Mouse (Mus musculus) left cerebral cortex, adult 2 months (tissue): Measurements from ENCODE around the gene Fam209. TPM values are rescaled to one million over a fixed set of nuclear protein-coding genes. Genes with fewer than 3 reads are reported as not detected.

Source experiments
- DNase-seq, 2 experiments: peaks; one replicate each; pipeline ENCODE4 v3.0.0; 2021 to 2022; ENCODE audit warnings: low spot score in 2 of 2, mixed read lengths in 1 of 2; ENCODE audit errors: extremely low spot score in 1 of 2
- H3K27ac ChIP-seq: fragments of 200-600 bp; 2 replicates; pipeline ENCODE4 v1.8.1; 2022
- H3K4me3 ChIP-seq: fragments of 200-600 bp; 2 replicates; pipeline ENCODE4 v1.8.1; 2022
- CTCF ChIP-seq: fragments of 200-600 bp; IDR thresholded peaks from 2 replicates; pipeline ENCODE4 v1.8.1; 2022; ENCODE audit warnings: antibody characterized with exemption, mild to moderate bottlenecking, moderate library complexity
- intact Hi-C: fragments of 180-260 bp; cut with DNase I; formaldehyde crosslinking; loops from one replicate; pipeline ENCODE4 v1.15.1; 2025
- total RNA-seq, 2 experiments: library from RNA; stranded (reverse); gene quantifications; 2 replicates each; pipeline ENCODE4 v1.2.3; 2021

The Fam209 gene
- total RNA-seq, 2 experiments from 2014 or later, result 0.52 TPM; not detected in 1

DNA sequence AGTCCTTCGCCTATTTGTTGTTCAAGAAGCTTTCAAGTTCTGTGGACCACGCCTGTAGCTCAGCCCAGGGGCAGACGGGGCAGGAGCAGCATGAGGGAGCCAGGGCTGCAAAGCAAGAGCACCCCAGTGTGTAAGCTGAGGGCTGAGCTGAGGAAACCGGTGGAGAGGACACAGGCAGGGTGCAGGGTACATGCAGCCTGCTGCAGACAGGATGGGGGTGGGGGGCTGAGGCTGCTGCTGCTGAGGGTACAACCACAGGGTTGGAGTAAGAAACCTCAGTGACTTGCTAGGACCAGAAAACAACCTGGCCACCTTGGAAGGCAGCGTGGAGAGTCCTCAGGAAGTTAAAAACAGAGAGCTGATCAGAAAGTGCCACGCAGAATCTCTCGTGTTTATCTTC lies 8.0 kb downstream of the Fam209 start:
- DNase-seq, result no peak
- H3K4me3 ChIP-seq, result no peak overlapping the region
- no peak for TF ChIP-seq CTCF
- no peak overlapping the region for H3K27ac ChIP-seq
- intact Hi-C loops, result no loop called here

DNA sequence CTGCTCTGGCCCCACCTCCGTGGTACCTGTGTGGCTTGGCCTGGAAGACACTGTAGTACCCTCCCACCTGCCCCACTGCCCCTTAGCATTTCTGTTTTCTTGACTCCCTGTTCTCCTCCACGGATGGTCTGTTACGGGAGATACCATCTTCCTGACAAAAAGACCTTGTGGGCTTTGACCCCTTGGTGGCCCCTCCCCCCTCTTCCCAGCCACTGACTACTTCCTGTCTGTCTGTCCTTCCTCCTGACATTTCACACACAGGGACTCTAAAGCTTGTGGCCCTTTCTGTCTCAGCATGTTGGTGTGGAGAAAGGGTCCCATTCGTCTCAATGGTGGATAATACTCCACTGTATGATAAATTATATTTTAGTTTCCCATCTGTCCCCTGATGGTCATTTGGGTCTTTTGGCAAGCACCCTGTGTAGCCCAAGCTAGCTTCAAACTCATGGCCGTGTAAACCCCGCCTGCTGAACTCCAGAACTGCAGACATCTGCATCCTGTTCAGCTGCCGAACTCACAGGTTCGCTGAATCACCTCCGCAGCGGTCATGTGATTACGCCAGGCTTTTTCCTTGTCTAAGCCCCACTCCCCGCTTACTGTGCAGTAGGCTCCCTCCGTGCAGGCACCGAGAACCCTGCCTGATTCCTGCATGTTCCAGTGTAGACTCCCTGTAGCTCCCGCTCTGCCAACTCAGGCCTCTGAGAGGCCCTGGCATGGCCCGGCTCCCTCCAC lies 9.5 kb downstream of the Fam209 start:
- TF ChIP-seq CTCF, result no peak
- no peak overlapping the region for H3K27ac ChIP-seq
- DNase-seq, result no peak
- H3K4me3 ChIP-seq, result no peak overlapping the region
- intact Hi-C loops, result no loop called here

DNA sequence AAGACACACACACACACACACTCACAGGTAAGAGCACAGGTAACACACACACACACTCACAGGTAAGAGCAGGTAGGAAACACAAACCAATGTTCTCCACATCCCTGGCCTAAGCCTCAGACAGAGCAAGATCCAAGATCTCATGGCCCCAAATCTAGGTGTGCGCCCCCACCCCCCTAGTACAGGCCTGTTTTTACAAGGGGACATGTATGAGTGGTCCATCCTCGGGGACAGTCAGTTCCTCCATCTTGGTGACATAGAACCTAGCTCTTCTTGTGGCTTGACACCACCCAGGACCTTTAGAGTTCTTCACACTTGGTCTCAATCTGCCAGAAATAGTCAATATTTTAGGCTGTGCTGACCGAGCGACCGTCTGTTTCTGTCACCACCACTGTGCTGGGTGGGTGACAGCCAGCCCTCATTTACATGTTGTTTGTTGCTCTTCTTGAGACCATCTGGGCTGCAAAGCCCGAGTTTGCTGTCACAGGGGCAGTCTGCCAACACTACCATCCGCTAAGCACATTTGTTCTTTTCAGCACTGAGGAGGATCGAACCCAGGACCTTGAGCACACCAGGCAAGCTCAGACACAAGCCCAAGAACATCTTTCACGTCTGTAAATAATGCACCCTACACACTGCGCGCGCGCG lies 11.6 kb downstream of the Fam209 start:
- H3K27ac ChIP-seq, result no peak overlapping the region
- H3K4me3 ChIP-seq, result no peak overlapping the region
- intact Hi-C loops, result no loop called here
- no peak for TF ChIP-seq CTCF
- no peak for DNase-seq

DNA sequence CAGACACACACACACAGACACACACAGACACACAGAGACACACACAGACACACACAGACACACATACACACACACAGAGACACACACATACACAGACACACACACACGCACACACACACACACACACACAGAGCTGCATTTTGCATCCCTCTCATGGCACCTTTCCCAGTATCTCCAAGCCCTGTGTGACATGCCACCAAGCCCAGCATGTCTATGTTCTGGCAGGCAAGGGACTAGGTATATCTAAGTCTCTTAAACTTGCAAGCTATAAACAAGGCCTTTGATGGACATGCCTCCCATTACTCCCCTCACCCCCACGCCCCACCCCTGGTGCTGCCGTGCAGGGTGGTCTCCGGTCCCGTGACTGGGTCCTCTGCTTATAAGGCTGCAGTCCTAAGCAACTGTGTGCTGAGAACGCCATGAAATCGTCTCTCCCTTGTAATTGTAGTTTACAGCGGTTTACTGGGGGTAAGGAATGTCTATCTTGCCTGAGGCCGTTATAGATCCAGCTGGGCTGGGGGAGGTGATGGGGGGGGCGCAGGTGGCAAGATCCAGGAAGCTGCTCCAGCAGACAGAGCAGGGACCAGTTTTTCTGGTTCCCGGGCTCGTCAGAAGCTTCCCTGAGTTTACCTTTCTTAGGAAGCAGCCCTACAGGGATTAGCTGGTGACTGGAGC lies 12.5 kb downstream of the Fam209 start:
- Histone ChIP-seq H3K4me3 (no peak overlapping the region), H3K27ac (no peak overlapping the region)
- TF ChIP-seq CTCF, result no peak
- intact Hi-C loops, result no loop called here
- DNase-seq, result no peak

DNA sequence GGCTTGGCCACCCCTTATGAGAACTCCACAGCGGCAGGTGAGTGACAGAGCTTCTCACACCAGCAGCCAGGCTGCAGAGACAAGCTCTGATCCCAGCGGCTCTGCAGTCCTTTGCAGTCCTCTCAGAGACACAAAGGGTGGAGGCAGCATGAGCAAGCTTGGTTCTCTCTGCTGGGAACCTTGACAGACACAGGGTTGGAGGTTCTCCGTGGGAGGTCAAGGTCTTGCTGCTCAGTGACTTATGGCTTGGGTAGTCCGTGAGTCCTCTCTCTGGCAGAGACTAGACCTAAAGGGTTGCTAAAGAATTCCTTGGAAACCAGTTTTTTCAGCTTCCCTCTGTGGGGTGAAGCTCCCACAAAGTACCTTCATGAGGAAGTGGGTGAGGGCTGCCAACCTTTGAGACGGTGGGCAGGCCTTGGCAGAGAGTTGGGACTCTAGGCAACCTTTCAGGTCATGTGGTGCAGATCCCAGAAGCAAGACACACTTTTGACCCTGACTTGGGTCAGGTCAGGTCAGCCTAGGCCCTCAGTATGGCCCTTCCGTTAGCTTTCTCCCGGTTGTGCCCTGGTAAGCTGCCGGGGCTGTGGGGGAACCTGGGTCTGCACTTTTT lies 24.5 kb downstream of the Fam209 start:
- intact Hi-C loops, result no loop called here
- TF ChIP-seq CTCF, result no peak
- Histone ChIP-seq H3K4me3 (no peak overlapping the region), H3K27ac (no peak overlapping the region)
- no peak for DNase-seq

DNA sequence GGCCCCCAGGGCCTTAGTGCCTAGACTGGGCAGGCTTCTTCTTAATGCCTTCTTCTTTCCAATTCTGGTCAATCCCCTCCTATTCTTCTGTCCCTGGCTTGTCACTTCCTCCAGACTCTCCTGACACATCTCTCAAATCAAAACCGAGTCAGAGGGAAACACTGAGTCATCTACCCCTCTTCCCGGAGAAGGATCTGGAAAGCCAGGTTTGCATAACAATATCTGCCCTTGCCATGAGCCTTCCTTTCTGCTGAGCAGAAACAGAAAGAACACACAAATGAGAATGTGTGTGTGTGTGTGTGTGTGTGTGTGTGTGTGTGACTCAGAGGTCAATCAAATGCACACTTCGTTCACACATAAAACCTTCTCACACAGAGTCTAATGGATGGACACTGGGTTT lies 26.5 kb downstream of the Fam209 start:
- TF ChIP-seq CTCF, result no peak
- H3K27ac ChIP-seq, result no peak overlapping the region
- no peak for DNase-seq
- intact Hi-C loops, result no loop called here
- no peak overlapping the region for H3K4me3 ChIP-seq

DNA sequence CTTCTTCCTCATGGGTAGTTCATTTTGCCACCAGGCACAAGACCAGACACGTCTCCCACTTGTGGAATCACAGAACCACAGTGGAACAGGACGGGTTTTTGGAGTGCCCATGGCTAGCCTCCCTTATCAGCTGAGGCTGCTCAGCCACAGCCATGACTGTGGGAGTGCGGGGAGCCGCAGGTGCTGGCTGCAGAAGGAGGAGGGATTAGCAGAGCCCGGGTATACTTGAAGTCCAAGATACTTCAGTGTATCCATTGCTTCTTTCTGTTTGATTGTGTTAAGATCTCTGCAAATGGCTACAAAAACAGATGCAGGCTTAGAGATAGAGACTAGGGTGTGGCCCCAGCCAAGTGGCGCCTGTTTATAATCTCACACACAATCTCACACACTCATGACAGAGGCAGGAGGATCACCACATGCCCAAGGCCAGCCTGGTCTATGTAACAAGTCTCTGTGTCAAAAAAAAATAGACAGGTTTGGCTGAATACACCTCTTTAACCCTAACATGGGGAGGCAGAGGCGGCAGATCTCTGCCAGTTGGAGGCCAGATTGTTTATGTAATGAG lies 28.5 kb downstream of the Fam209 start:
- Histone ChIP-seq H3K27ac (no peak overlapping the region), H3K4me3 (no peak overlapping the region)
- intact Hi-C loops, result loop anchor here (2.0 kb wide), 1 partner anchor 278 kb away; no protein-coding TSS in a partner anchor
- no peak for DNase-seq
- TF ChIP-seq CTCF, result no peak

DNA sequence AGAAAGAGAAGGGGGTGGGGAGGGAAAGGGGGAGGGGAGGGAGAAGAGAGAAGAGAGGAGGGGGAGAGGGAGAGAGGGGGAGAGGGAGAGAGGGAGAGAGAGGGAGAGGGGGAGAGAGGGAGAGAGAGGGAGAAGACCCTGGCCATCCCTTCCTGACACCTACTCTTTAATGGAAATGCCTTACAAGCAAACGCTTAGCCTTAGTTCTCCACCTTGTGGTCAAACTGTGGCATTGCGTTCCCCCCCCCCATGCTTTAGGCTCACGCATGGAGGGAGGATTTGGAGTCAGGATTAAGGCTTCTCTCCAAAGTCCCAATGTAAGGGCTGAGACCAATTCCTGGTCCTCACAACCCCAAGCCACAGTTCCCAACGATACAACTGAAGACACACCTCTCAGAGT lies 29.0 kb downstream of the Fam209 start:
- TF ChIP-seq CTCF, result peak; percentile 66
- DNase-seq, result peak in 1 of 2 experiments; percentile 16
- Histone ChIP-seq H3K4me3 (no peak overlapping the region), H3K27ac (no peak overlapping the region)
- intact Hi-C loops, result loop anchor here (2.0 kb wide), 1 partner anchor 279 kb away; no protein-coding TSS in a partner anchor

DNA sequence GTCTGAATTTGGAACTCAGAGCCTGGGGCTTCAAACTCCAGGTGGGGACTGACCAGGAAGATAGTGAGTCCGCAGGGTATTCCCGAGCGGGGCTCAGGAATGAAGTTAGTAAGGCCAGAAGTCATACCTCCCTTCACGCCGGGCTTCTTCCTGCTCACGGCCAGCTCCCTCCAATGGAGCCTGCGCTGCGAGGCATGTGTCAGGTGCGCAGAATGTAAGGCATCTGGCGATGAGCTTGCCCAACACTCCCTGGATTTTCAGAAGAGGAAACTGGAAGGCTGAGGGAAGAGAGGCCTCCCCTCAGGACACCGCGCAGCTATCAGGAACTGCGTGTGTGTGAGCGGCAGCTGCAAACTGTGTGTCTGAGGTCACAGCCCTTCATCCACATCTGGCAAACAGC lies 29.8 kb downstream of the Fam209 start:
- no peak for TF ChIP-seq CTCF
- no peak for DNase-seq
- Histone ChIP-seq H3K27ac (no peak overlapping the region), H3K4me3 (no peak overlapping the region)
- intact Hi-C loops, result no loop called here

DNA sequence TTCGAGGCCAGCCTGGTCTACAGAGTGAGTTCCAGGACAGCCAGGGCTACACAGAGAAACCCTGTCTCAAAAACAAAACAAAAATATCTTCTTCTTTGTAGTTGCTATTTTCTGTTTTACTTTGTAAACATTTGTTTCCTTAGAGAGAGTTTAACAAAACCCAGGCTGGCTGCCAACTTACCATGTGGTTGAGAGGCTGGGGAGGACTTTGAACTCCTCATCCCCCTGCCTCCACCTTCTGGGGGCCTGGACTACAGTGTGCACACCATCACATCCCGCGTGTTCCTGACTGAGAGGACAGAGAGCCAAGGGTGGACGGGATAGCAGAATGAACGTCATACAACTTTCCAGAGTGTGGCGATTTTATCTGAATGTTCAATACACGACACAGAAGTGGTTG lies 33.8 kb downstream of the Fam209 start:
- H3K4me3 ChIP-seq, result no peak overlapping the region
- intact Hi-C loops, result no loop called here
- TF ChIP-seq CTCF, result no peak
- no peak overlapping the region for H3K27ac ChIP-seq
- no peak for DNase-seq

DNA sequence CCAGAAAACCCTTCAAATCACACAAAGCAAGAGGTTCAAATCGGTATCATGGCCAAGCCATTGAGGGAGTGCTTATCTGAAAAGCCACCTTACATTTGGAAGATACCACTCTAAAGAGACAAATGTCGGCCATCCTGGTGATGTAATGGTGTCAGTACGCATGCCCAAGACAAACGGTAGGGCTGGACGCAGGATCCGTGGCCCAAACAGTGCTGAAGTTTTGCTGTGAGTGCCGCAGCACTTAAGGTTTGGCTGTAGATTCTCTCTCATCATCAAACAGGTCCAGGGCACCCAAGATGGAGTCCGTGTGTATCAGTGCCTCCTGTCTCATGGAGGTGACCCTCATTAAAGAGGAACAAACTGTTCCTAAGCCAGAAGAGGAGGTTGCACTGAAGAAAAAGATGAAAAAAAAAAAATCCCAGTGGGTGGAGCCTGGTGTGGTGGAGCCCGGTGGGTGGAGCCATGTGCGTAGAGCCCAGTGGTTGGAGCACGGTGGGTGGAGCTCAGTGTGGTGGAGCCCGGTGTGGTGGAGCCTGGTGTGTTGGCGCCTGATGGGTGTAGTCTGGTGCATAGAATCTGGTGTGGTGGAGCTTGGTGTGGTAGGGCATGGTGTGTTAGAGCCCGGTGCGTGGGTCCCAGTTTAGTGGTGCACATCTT lies 37.9 kb downstream of the Fam209 start:
- DNase-seq, result no peak
- Histone ChIP-seq H3K4me3 (no peak overlapping the region), H3K27ac (no peak overlapping the region)
- TF ChIP-seq CTCF, result no peak
- intact Hi-C loops, result no loop called here

DNA sequence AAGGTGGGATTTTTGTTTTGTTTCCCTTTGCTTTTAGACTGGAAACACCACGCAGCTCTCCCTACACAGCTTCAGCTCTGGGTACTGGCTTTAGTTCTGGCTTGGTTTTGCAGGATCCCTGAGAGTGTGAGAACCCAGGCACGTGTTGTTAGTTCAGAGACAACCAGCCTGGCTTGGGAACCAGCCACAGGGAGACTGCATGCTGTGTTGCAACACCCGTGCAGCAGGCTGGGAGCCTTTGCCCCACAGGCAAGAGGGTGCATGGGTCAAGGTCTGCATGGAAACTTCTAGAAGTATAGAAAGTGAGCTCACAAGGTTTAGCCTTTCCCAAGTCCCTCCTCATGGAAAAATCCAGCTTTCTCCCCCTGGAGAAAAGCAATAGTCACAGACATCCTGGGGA lies 38.6 kb downstream of the Fam209 start:
- no peak for TF ChIP-seq CTCF
- intact Hi-C loops, result no loop called here
- no peak overlapping the region for H3K4me3 ChIP-seq
- no peak overlapping the region for H3K27ac ChIP-seq
- DNase-seq, result no peak
